Mouse (Mus musculus): ENCODE measurements at regions not wholly inside any gene's neighbourhood (a gene's known extent, or its start where the extent isn't known, plus 50 kb on each side); places are given as distances from the start of the nearest gene placed in this dataset.

DNA sequence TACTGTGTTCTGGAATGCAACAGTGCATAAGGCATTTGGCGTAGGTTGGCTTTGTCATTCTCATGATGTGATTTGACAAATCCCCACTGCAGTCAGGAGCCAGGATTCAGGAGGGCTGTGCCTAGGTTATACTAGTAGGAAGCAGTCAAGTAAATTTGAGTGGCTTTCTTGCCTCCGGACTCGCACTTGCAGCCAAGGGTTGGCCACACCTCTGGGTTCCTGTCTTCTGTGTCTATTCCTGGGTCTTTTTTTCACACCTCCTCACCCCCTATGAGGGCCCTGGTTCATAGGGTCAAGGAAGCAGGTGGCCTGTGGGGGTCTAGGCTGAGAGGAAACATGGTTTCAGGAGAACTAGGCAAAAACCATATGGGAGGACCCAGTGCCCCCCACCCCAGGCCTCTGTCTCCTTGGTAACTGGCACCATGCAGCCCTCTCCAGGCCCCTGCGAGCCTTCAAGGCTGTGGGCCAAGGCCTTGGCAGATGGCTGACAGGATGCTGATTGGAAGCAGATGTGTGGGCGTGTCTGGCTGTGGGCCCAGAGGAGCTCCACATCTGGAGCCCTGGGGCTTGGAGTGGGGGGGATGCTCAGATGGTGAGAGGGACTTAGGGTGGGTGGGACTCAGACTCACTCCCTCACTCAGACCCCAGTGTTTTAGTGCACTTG, 195.7 kb downstream of the Rgs3 start:
- no peak for DNase-seq (ENCODE audit: low read depth, low spot score)

DNA sequence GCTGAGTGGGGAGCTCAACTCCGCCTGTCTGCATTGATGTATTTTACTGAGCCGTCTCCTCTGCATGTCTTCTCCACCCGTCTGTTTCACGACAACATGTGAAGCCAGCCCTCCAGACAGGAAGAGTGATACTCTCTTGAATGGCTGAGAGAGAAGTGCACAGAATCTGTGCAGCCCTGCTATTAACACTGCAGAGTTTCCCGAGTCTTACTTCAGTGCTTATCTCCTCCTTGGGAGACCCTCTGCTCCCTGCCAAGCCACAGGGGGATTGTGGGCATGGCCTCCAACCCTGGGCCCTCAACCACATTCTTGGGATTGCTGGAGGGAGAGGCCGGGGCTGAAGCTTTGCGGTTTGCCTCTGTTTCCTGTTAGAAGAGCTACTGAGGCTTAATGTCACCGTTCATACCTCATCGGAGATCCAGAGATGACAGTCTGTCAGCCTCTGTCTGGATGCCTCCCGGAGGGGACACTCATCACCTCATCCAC, 197.1 kb downstream of the Rgs3 start:
- DNase-seq (ENCODE audit: low read depth, low spot score), result no peak

DNA sequence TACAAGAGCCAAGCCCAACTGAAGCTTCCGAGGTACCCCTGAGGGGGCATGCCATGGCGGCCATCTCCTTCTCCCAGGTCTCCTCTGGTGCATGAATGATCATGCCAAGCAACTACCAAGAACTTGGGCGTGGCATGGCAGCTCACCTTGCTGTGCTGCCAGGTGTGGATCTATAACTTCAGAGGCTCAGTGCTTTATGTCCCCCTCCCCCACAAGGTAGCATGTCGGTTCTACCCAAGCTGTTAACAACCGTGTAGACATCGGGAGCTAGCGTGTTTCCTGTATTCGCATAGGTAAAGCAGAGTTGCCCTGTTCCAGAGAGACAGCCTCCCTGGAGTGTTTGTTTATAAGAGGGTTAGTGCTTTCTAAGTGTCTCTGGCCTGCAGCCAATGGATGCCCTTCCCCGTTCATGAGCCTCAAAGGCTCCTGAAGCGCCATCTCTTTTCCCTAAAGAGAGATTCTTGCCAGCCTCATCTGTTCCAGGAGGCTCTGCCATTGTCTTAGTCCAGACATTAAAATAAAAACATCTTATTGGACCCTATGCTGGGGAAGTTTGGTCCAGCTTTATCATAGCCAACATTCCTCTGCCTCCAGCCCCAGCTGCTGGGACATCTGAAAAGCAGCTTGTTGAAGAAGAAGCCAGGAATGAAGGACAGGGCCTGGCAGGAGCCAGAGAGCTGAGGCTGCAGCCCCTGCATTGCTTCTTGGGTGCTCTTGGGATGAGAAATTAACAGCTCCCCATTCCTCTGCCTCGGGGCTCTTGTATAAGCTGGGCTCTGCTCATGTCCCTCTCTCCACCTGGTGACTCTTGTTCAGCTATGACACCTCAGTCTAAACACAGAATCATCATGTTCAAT, 201.3 kb downstream of the Rgs3 start:
- DNase-seq (ENCODE audit: low read depth, low spot score), result no peak

DNA sequence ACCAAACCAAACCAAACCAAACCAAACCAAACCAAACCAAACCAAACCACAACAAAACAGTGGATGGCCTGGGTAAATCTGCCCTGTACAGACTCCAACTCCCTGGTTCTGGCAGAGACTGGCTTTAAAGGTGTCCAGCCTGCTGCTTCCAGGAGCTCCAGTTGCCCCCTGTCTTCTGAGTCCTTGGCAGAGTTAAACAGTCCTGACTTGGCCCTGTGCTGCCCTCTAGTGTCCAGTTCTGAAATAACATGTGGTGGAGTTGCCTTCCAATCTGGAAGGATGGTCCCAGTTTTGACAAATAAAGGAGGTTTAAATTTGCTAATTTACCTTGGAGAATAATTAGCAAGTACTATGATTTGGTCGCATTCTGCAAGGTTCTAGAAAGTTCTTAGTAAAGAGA, 202.0 kb downstream of the Rgs3 start:
- peak; percentile 79 for DNase-seq (ENCODE audit: low read depth, low spot score)

DNA sequence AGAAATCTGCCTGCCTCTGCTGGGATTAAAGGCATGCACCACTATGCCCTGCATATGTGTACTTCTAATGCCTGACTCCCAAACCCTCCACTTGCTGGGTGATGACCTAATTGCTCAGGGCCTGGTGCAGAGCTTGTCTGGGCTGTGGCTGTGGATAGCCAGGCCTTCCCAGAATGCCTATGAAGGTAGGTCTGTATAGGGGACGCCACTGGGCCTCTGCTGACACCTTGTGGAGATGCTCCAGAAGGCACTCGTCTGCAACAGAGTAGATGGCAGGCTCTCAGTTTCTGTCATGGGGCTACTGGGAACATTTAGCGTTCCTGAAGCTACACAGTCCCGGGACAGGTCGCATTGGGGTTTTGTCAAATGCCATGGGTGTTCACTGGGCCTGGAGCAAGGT, 201.4 kb upstream of the Zfp618 start:
- DNase-seq (ENCODE audit: low read depth, low spot score), result peak; percentile 84

DNA sequence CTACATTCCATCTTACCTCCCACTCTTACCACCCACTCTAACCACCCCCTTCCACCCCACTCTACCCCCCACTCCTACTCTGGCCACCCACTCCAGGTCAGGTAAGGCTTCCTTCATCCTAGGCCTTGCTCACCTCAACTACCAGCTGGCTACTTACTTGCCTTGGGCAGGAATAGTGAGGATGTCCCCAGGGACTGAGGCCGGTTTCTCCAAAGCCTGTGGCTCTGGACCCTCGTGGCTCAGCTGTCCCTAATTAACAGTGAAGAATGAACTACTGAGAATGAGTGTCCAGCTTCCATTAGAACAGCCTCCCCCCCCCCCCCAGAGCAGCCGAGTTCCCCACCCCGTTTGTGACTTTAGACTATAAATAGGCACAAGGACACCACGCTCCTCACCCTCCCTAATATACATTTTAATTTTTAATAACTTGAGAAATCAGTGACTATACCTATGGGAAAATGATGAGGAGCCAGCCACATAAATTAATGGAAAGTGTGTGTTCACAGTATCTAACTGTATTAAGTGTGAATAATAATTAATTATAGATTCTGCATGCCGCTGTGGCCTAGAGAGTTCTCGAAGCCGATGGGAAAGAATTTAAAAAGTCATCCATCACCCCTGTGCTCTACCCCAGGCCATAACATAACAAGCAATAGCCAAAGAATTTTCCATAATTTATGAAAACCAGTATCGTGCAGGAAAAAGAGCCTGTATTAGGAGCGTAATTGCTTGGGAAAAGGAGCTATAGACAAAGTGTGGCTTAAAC, 195.7 kb upstream of the Zfp618 start:
- DNase-seq (ENCODE audit: low read depth, low spot score), result no peak

DNA sequence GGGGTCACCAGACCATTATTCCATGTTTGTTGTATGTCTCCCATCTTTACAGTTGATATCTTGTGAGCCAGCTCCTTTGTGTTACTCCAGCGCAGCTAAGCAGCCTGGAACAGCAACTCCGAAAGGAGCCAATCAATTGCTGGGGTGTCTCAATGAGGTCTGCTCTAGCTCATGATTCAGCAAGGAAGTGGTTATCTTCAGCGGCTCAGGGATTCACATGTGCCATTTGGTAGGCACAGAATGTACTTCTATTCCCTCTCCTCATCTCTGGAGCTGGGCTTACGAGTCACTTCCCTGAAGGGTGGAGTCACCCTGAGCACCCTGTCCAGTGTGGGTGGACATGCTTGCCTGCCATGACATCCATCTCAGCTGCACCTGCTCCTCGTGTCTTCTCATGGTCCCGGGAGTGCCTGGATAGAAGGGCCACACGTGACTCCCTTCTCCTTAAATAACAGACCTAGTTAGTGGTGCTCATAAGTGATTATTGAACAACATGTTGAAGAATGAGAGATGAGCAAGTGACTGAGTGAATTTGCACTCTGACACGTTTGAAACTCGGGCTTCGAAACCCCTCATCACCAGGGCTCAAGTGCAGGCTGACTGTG, 190.3 kb upstream of the Zfp618 start:
- DNase-seq (ENCODE audit: low read depth, low spot score), result no peak

DNA sequence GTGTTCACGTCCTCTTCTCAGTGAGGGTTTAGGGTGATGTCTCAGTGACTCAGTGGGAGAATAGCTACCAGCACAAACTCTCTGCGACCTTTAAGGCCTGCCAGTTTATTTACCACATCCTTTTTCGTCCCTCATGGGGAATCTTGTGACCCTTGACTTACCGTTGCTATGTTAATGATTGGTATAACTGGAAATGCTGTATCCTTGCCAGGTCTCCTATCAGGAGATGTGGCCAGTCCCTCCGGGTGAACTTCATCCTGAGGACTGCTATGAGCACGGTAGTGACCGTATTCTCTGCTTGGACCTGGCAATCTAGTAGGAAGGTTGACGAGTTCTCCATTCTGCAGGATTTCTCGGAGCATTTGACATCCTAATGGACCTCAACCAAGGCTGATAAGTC, 188.5 kb upstream of the Zfp618 start:
- DNase-seq (ENCODE audit: low read depth, low spot score), result no peak

DNA sequence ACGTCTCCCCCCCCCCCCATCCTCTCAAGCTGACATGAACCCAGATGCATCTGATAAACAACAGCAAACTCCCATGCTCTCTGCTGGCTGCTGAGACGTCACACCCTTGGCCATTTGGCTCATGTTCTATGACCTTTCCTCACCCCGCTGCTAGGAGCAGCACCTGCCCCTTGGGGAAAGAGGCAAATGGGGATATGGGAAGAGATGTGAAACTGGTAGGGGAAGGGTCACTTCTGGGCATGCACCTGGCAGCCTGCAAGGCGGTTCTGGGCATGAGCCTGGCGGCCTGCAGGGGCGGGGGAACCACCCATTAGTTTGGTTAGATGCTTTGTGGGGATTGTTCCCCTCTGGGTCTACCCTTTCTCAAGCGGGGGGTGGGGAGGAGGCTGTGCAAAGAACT, 187.9 kb upstream of the Zfp618 start:
- no peak for DNase-seq (ENCODE audit: low read depth, low spot score)

DNA sequence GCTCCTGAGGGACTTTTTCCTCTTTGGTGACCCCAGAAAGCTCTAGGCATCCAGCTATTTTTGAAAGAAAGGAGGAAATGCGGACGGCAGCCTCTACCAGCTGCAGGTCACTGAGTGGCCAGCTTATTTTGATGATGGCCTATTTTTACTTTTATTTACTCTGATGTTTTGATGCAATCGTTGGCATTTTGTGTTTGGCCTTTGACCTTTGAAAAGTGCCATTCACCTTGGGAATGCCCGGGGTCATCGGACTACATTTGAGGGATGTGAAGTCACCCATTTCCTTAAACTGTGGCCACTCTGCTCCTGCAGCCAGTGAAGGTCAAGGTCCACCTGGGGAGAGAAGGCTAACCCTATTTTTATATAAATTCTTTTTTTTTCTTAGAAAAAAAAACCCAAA, 186.8 kb upstream of the Zfp618 start:
- no peak for DNase-seq (ENCODE audit: low read depth, low spot score)

DNA sequence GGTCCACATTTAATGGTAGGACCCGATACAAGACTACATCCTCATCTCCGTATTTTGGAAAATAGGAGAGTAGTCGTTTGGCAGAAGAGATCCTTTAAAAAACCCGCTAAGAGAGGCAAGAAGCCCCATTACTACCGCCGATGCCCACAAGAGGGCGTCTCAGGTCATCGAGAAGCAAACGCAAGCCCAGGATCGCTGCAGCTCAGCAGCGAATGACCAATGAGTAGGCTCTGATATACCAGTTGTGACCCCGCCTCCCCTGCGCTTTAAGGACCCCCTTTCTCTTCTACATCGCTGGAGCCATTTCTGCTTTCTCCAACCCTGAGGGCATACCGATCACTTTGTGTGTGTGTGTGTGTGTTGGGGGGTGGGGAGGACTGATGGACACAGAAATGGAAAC, 185.0 kb upstream of the Zfp618 start:
- DNase-seq (ENCODE audit: low read depth, low spot score), result peak; percentile 90

DNA sequence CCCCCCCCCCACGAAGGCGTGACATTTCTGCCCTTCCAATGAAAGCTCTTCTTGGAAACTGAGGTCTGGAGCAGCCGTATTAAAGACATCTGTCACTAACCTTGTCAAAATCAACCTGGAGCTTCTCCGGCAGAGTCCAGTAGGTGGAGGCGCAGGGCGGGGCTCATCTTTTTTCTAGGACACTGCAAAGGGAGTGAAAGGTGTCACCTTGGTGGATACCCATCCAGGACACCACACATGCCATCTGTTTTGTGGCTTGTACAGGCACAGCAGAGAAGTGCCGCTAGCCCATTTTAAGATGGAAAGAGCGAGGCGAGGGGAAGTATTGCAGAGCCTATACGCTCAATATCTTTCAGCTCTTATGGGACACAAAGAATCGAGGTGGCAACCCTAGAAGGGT, 184.5 kb upstream of the Zfp618 start:
- DNase-seq (ENCODE audit: low read depth, low spot score), result peak; percentile 14

DNA sequence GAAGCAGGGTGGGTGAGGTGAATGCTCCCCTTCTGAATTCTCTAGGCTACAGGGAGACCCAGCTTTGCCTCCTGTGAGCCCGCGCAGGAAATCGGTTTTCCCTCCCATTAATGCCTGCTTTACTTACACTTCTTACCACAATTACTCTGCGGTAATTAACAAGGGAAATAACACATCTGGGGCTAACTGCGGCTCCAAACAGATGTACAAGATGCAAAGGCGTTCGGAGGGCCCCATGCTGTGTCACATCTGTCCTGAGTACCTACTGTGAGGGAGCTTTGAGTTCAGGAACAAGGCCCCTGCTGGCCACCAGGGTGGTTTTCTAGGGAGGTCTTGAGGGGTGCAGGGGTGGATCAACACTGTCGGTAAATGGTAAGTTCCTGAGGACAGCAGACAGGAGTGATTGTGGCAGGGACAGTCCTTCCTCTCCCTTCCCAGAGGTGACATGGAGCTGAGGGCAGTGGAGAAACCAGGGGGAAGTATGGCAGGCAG, 184.0 kb upstream of the Zfp618 start:
- peak; percentile 17 for DNase-seq (ENCODE audit: low read depth, low spot score)

DNA sequence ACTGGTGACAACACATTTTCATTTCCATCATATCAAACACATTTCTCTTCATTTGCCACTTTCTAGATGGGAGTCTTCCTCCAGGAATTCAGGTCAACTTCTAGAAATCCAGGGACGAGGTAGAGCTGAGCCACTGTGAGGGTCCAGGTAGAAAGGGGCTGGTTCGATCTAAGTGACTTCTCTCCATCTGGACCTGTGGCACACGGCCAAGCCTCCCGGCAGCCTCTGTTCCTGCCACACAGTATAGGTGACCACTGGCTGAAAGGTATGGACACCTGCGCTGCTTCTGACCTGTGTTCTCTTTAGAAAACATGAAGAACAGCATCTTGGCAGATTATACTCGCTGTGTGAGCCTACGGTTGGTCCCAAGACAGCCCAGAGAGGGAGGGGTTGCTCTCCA, 179.7 kb upstream of the Zfp618 start:
- DNase-seq (ENCODE audit: low read depth, low spot score), result no peak

DNA sequence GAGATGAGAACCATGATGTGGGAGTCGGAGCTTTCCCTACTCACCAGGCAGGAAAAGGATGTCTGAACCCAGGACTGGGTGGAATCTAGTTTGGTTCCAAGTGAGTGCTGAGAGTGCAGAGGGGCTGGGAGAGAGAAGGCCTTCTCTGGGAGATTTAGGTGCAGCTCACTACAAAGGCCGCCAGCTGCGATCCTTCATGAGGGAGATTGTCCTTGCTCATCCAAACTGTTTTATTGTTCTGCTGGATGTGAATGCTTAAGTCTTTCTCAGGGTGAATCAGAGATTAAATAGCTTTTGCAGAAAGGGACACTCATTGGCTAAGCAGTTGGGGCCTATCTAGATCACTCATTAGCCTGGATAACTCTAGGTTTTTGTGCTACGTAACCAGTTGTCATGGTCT, 175.7 kb upstream of the Zfp618 start:
- peak; percentile 53 for DNase-seq (ENCODE audit: low read depth, low spot score)

DNA sequence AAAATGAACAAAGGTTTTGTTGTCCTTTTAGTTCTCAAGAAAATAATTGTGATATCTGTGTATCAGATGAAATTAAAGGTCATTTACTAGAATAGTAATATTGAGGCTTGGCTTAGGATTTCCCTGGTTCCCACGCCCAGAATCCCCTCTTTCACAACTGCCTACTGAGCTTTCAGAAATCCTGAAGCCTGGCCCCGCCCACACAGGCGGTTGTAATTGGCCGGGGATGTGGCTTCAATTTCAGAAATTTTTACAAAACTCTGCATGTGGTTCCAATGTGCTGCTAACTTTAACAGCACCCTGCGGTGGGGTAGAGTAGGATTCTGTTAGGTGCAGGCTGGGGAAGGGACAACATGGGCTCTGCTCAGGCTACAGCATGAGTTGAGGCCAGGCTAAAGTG, 171.8 kb upstream of the Zfp618 start:
- peak; percentile 9 for DNase-seq (ENCODE audit: low read depth, low spot score)

DNA sequence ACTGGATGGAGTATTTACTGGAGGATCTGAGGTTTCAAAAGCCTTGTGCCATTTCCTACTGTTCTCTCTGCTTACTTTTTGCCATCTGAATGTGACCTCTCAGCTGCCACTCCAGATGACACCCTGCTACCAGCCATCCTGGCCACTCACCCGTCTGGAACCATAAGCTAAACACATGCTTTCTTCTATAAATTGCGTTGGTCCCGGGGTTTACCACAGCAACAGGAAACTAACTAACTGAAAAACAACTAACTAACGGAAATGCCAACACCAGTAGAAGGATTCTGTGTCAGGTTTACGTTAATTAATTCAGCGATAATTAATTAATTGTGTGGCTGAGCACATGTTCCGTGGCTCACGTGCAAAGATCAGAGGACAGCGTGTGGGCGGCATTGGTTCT, 169.8 kb upstream of the Zfp618 start:
- DNase-seq (ENCODE audit: low read depth, low spot score), result no peak

DNA sequence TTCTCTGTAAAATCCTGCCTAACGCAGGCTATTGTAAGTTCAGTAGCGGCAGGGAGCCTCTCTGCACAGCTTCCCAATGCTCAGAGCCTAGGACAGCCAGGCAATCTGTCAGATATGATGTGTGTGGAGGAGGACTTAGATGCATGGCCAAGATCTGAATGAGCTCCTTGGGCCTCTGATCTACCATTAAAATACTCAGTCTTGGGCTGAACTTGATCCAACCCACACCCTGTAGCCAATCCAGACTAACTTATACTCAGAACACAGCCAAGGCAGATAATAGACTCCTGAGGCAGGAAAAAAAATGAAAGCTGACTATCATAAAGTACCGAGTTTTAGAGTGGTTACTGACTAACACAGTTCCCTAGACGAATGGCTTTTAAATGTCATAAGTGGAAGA, 165.4 kb upstream of the Zfp618 start:
- DNase-seq (ENCODE audit: low read depth, low spot score), result no peak

DNA sequence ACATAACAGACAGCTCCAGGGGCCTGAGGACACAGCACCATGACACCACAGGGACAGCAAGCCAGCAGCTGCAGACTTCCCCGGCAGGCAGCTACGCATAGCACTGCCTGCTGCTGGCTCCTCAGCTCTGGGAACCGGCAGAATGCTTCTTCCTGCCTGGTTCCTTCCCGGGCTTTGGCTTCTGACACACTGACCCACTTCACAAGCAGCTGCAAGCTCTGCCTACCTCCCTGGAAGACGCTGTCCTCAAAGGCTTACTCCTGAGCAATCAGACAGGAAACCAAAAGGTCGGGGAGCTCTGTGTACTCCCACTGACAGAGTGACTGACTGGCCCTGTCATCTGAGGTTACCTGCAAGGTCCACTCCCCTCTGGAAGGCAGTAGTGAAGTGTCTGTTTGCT, 159.5 kb upstream of the Zfp618 start:
- no peak for DNase-seq (ENCODE audit: low read depth, low spot score)

DNA sequence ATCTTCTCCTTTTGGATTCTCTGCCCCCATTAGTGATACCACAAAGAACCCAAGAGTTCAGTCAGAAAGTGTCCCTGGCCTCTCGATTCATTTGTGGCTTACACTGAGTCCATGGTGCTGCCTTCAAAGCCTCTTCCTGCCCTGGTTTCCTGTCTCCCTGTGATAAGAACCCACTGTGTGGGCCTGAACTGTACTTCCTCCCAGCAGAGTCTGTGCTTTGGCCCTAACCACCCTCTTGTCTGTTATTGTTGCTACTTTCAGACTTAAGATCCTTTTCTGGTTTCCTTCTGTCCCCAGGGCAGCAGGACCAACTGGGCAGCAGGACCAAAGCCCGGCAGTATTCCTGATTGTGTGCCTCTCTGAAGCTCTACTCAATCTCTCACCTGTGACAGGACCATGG, 158.6 kb upstream of the Zfp618 start:
- no peak for DNase-seq (ENCODE audit: low read depth, low spot score)

DNA sequence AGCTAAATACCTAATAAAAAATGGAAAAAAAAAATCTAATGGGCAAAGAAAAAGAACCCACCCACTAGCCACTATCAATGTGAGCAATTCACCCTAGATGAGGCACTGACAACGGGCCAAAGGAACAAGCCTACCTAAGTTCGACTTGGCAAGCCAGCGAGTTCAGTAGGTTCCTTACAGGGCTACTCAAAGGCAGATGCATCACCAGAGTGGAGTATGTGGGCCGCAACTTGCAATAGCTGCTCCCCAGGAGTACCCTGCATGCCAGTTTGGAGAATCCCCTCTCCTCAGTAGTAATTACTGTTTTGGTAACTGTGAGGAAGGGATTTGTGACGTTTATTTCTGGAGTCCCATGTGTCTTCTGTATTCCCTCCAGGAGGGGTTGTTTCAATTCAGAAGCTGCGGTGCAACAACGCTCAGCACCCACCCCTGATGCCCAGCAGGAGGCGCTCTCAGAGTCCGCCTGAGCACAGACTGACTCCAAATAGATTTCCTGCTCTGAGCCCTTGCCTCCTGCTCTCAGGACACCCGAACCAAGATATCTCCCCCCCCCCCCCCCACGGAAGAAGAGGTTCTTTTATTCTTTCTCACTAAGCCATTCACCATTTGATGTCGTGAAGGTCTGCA, 157.3 kb upstream of the Zfp618 start:
- peak; percentile 61 for DNase-seq (ENCODE audit: low read depth, low spot score)

All from ZHBTc4 (cell line).